Mouse (Mus musculus): ENCODE data around the gene Ptpn20.

Ptpn20 gene

GRCm38 (mm10) chr14:33677996-33678395, 89.0 kb downstream of the Ptpn20 start:
- DNase-seq (ENCODE audit: low spot score): no peak

DNA sequence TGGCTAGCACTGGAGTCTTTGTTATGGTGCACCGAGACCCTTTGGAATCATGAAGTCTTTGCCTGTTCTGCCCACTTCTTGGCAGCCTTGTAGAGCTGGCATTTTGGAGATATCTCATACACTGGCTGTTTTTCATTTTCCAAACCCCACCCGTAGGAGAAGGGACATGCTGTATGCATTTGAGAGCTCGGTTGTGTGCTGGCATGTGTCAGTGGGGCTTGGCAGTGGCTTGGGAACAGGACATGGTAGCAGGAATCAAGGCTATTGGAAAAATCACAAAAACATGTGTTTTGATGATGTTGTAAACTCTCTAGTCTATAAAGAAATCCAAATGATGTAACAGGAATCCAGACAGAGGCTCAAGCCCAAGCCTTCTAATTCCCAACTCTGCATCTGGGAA, 89.7 kb downstream of the Ptpn20 start:
- DNase-seq (ENCODE audit: low spot score): no peak

- DNase-seq (ENCODE audit: low spot score): no peak
Observed at GRCm38 (mm10) chr14:33680621-33681020, 91.6 kb downstream of the Ptpn20 start.

DNA sequence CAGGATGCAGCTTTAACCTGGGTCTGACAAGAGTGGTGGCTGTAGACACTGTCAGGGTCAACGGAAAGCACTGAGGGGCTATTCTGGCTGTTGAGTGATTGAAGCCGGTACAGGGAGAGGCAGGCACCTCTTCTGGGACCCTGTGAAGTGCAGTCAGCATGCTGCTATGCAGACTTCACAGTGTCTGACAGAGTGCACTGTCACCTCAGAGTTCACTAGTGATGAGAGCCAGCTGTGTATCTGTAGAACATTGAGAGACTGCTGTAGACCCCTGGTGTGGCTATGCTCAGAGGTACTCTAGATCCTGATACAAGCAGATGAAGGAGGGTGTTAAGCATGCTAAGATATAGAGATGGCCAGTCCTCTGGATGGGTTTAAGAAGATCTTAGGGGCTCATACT, 93.8 kb downstream of the Ptpn20 start:
- DNase-seq (ENCODE audit: low spot score): no peak

- no peak for DNase-seq (ENCODE audit: low spot score)
Observed at GRCm38 (mm10) chr14:33683701-33684100, 94.7 kb downstream of the Ptpn20 start.

GRCm38 (mm10) chr14:33687444-33688028, 98.5 kb downstream of the Ptpn20 start:
- no peak for DNase-seq (ENCODE audit: low spot score)

DNA sequence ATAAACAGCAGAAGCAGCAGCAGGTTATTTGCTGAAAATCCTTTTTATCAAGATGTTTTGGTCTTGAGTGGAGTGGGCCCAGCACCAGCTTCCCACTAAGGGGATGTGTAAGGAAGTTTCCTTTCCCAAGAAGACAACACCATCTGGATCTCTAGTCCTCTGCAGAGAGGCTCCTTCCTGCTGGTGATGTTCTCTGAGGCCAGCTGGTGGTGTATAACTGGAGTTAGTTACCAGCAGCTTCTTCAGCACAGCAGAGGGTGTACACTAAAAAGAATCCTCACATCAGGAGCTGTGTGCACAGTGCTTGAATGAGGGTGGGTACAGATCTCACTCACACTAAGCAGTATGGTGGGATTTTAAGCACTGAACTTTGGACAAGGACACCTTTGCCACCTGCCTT, 100.0 kb downstream of the Ptpn20 start:
- DNase-seq (ENCODE audit: low spot score): no peak

Data from left cerebral cortex, adult 11 months (tissue).